Mouse (Mus musculus) T-helper 17 cell (primary cell): ENCODE data around the gene Cyp2a4.
"Not testable (repeated sequence)": the region's sequence is repeated elsewhere in the genome, so short reads cannot be mapped to it uniquely, and the experiment has no call there.

ENCODE experiments used
- in situ Hi-C, 2 experiments: fragments of 300-600 bp; cut with MboI, MseI; formaldehyde crosslinking; loops; 1 replicate in 1 of 2; 2 replicates in 1 of 2; pipeline ENCODE4 v1.15.1; 2025; ENCODE audit warnings: high pct_unique_total_duplicates in 2 of 2

Gene Cyp2a4

GRCm38 (mm10) chr7:26306926-26307325, at the start of gene Cyp2a4:
Gene Cyp2a4, plus strand, starts transcription at chr7:26307169.
- in situ Hi-C loops = loop anchor here (5.0 kb wide), 1 partner anchor 530 kb away; the partner anchor contains the start of gene Cyp2a5 (in 2 of the 2)

GRCm38 (mm10) chr7:26260034-26260433, 46.9 kb upstream of the Cyp2a4 start, which contains the start of gene Vmn1r184:
Gene Vmn1r184, plus strand, starts transcription at chr7:26260334.
- in situ Hi-C loops = loop anchor here in 1 of 2 experiments (5.0 kb wide), 1 partner anchor 357 kb away; the partner anchor contains the start of gene Vmn1r185

GRCm38 (mm10) chr7:26303429-26304166, 3.4 kb upstream of the Cyp2a4 start:
- in situ Hi-C loops = not testable (repeated sequence)

GRCm38 (mm10) chr7:26311786-26312185, 4.8 kb downstream of the Cyp2a4 start:
- in situ Hi-C loops = not testable (repeated sequence)

GRCm38 (mm10) chr7:26315194-26315593, 8.2 kb downstream of the Cyp2a4 start:
- in situ Hi-C loops = loop anchor here (5.0 kb wide), 2 partner anchors 637 to 642 kb away; no protein-coding TSS in a partner anchor

- in situ Hi-C loops = loop anchor here (5.0 kb wide), 2 partner anchors 636 to 641 kb away; no protein-coding TSS in a partner anchor
Measured at GRCm38 (mm10) chr7:26315809-26316208, 8.8 kb downstream of the Cyp2a4 start.

- in situ Hi-C loops = loop anchor here in 1 of 2 experiments (10.0 kb wide), 1 partner anchor 534 kb away; no protein-coding TSS in a partner anchor
Measured at GRCm38 (mm10) chr7:26320361-26320760, 13.4 kb downstream of the Cyp2a4 start.

GRCm38 (mm10) chr7:26350177-26350576, 43.2 kb downstream of the Cyp2a4 start:
- in situ Hi-C loops = loop anchor here in 1 of 2 experiments (5.0 kb wide), 1 partner anchor 532 kb away; no protein-coding TSS in a partner anchor

GRCm38 (mm10) chr7:26352258-26352657, 45.3 kb downstream of the Cyp2a4 start:
- in situ Hi-C loops = loop anchor here in 1 of 2 experiments (5.0 kb wide), 1 partner anchor 530 kb away; no protein-coding TSS in a partner anchor

GRCm38 (mm10) chr7:26356719-26357118, 49.8 kb downstream of the Cyp2a4 start:
- in situ Hi-C loops = loop anchor here in 1 of 2 experiments (5.0 kb wide), 1 partner anchor 531 kb away; no protein-coding TSS in a partner anchor
